Mouse (Mus musculus): ENCODE measurements around the gene Trio. TPM values are rescaled to one million over a fixed set of nuclear protein-coding genes. Genes with fewer than 3 reads are reported as not detected.

Trio gene
- polyA plus RNA-seq, 1 experiment from 2014 or later, result 45.4 TPM

GRCm38 (mm10) chr15:27951195-27951594 lies 74.5 kb downstream of the Trio start:
- no peak overlapping the region for H3K4me3 ChIP-seq (ENCODE audit: low read depth, low read length)
- H3K36me3 ChIP-seq (replicated peaks; ENCODE audit: control insufficient read depth, insufficient read depth, low read depth, low read length), result no peaks in the 10 kb centered on the region
- ATAC-seq (replicated peaks; ENCODE audit: insufficient number of reproducible peaks, low FRiP score, low TSS enrichment, low read depth), result no peak
- no peak overlapping the region for H3K4me2 ChIP-seq (ENCODE audit: low read depth, low read length)
- no peaks in the 10 kb centered on the region for H3K27me3 ChIP-seq (ENCODE audit: control insufficient read depth, insufficient read depth, low read length)
- DNase-seq (ENCODE audit: low spot score), result no peak
- H3K9ac ChIP-seq (replicated peaks; ENCODE audit: low read length), result no peak overlapping the region
- H3K9me3 ChIP-seq (replicated peaks; ENCODE audit: control insufficient read depth, low read length), result no peaks in the 10 kb centered on the region
- 93% methylated on average over 7 of the region's 7 CpGs for WGBS
- no peaks in the 10 kb centered on the region for H3K4me1 ChIP-seq (ENCODE audit: control insufficient read depth, insufficient read depth, low read length)
- H3K27ac ChIP-seq (replicated peaks; ENCODE audit: low read depth, low read length), result no peak overlapping the region

- Histone ChIP-seq H3K9ac (replicated peaks; ENCODE audit: low read length) (no peak overlapping the region), H3K27me3 (ENCODE audit: control insufficient read depth, insufficient read depth, low read length) (no peaks in the 10 kb centered on the region), H3K4me3 (ENCODE audit: low read depth, low read length) (no peak overlapping the region), H3K4me2 (ENCODE audit: low read depth, low read length) (no peak overlapping the region), H3K4me1 (ENCODE audit: control insufficient read depth, insufficient read depth, low read length) (no peaks in the 10 kb centered on the region), H3K9me3 (replicated peaks; ENCODE audit: control insufficient read depth, low read length) (no peaks in the 10 kb centered on the region), H3K27ac (replicated peaks; ENCODE audit: low read depth, low read length) (no peak overlapping the region), H3K36me3 (replicated peaks; ENCODE audit: control insufficient read depth, insufficient read depth, low read depth, low read length) (no peaks in the 10 kb centered on the region)
- WGBS, result 92% methylated on average over 9 of the region's 9 CpGs
- DNase-seq (ENCODE audit: low spot score) (no peak), ATAC-seq (replicated peaks; ENCODE audit: insufficient number of reproducible peaks, low FRiP score, low TSS enrichment, low read depth) (no peak)
Observed at GRCm38 (mm10) chr15:27949196-27949595, 76.5 kb downstream of the Trio start.

- Histone ChIP-seq H3K4me2 (ENCODE audit: low read depth, low read length) (no peak overlapping the region), H3K4me1 (ENCODE audit: control insufficient read depth, insufficient read depth, low read length) (peaks cover 3% of the 10 kb centered on the region; the same call in 1 of the 2 replicates), H3K27ac (replicated peaks; ENCODE audit: low read depth, low read length) (no peak overlapping the region), H3K36me3 (replicated peaks; ENCODE audit: control insufficient read depth, insufficient read depth, low read depth, low read length) (no peaks in the 10 kb centered on the region), H3K27me3 (ENCODE audit: control insufficient read depth, insufficient read depth, low read length) (no peaks in the 10 kb centered on the region), H3K9me3 (replicated peaks; ENCODE audit: control insufficient read depth, low read length) (no peaks in the 10 kb centered on the region), H3K9ac (replicated peaks; ENCODE audit: low read length) (no peak overlapping the region), H3K4me3 (ENCODE audit: low read depth, low read length) (no peak overlapping the region)
- DNase-seq (ENCODE audit: low spot score) (no peak), ATAC-seq (replicated peaks; ENCODE audit: insufficient number of reproducible peaks, low FRiP score, low TSS enrichment, low read depth) (no peak)
- WGBS, result 86% methylated on average over 3 of the region's 3 CpGs
Observed at GRCm38 (mm10) chr15:27947880-27948279, 77.8 kb downstream of the Trio start.

- 81% methylated on average over 9 of the region's 9 CpGs for WGBS
- Histone ChIP-seq H3K4me3 (ENCODE audit: low read depth, low read length) (no peak overlapping the region), H3K9ac (replicated peaks; ENCODE audit: low read length) (no peak overlapping the region), H3K9me3 (replicated peaks; ENCODE audit: control insufficient read depth, low read length) (no peaks in the 10 kb centered on the region), H3K27me3 (ENCODE audit: control insufficient read depth, insufficient read depth, low read length) (no peaks in the 10 kb centered on the region), H3K36me3 (replicated peaks; ENCODE audit: control insufficient read depth, insufficient read depth, low read depth, low read length) (no peaks in the 10 kb centered on the region), H3K27ac (replicated peaks; ENCODE audit: low read depth, low read length) (no peak overlapping the region), H3K4me2 (ENCODE audit: low read depth, low read length) (no peak overlapping the region), H3K4me1 (ENCODE audit: control insufficient read depth, insufficient read depth, low read length) (peaks cover 3% of the 10 kb centered on the region; the same call in 1 of the 2 replicates)
- ATAC-seq (replicated peaks; ENCODE audit: insufficient number of reproducible peaks, low FRiP score, low TSS enrichment, low read depth) (no peak), DNase-seq (ENCODE audit: low spot score) (no peak)
Observed at GRCm38 (mm10) chr15:27945570-27945969, 80.1 kb downstream of the Trio start.

GRCm38 (mm10) chr15:27944898-27945297 lies 80.8 kb downstream of the Trio start:
- 92% methylated on average over 11 of the region's 11 CpGs for WGBS
- no peak overlapping the region for H3K4me2 ChIP-seq (ENCODE audit: low read depth, low read length)
- H3K36me3 ChIP-seq (replicated peaks; ENCODE audit: control insufficient read depth, insufficient read depth, low read depth, low read length), result no peaks in the 10 kb centered on the region
- no peak overlapping the region for H3K4me3 ChIP-seq (ENCODE audit: low read depth, low read length)
- ATAC-seq (replicated peaks; ENCODE audit: insufficient number of reproducible peaks, low FRiP score, low TSS enrichment, low read depth) (no peak), DNase-seq (ENCODE audit: low spot score) (no peak)
- no peak overlapping the region for H3K27ac ChIP-seq (replicated peaks; ENCODE audit: low read depth, low read length)
- H3K9me3 ChIP-seq (replicated peaks; ENCODE audit: control insufficient read depth, low read length), result no peaks in the 10 kb centered on the region
- peaks cover 3% of the 10 kb centered on the region; the same call in 1 of the 2 replicates for H3K4me1 ChIP-seq (ENCODE audit: control insufficient read depth, insufficient read depth, low read length)
- H3K9ac ChIP-seq (replicated peaks; ENCODE audit: low read length), result no peak overlapping the region
- H3K27me3 ChIP-seq (ENCODE audit: control insufficient read depth, insufficient read depth, low read length), result no peaks in the 10 kb centered on the region

- peaks cover 3% of the 10 kb centered on the region; the same call in 1 of the 2 replicates for H3K4me1 ChIP-seq (ENCODE audit: control insufficient read depth, insufficient read depth, low read length)
- ATAC-seq (replicated peaks; ENCODE audit: insufficient number of reproducible peaks, low FRiP score, low TSS enrichment, low read depth), result peak; percentile 66
- H3K36me3 ChIP-seq (replicated peaks; ENCODE audit: control insufficient read depth, insufficient read depth, low read depth, low read length), result no peaks in the 10 kb centered on the region
- no peaks in the 10 kb centered on the region for H3K9me3 ChIP-seq (replicated peaks; ENCODE audit: control insufficient read depth, low read length)
- DNase-seq (ENCODE audit: low spot score), result no peak
- H3K27me3 ChIP-seq (ENCODE audit: control insufficient read depth, insufficient read depth, low read length), result no peaks in the 10 kb centered on the region
- no peak overlapping the region for H3K4me3 ChIP-seq (ENCODE audit: low read depth, low read length)
- H3K4me2 ChIP-seq (ENCODE audit: low read depth, low read length), result no peak overlapping the region
- no peak overlapping the region for H3K9ac ChIP-seq (replicated peaks; ENCODE audit: low read length)
- 61% methylated on average over 18 of the region's 18 CpGs for WGBS
- no peak overlapping the region for H3K27ac ChIP-seq (replicated peaks; ENCODE audit: low read depth, low read length)
Observed at GRCm38 (mm10) chr15:27943486-27944195, 82.0 kb downstream of the Trio start.

GRCm38 (mm10) chr15:27942148-27942847 lies 83.3 kb downstream of the Trio start:
- no peak overlapping the region for H3K4me3 ChIP-seq (ENCODE audit: low read depth, low read length)
- no peaks in the 10 kb centered on the region for H3K36me3 ChIP-seq (replicated peaks; ENCODE audit: control insufficient read depth, insufficient read depth, low read depth, low read length)
- H3K9ac ChIP-seq (replicated peaks; ENCODE audit: low read length), result no peak overlapping the region; the same call in 1 of the 2 replicates
- ATAC-seq (replicated peaks; ENCODE audit: insufficient number of reproducible peaks, low FRiP score, low TSS enrichment, low read depth) (no peak), DNase-seq (ENCODE audit: low spot score) (no peak)
- no peaks in the 10 kb centered on the region for H3K9me3 ChIP-seq (replicated peaks; ENCODE audit: control insufficient read depth, low read length)
- no peak overlapping the region; the same call in 1 of the 2 replicates for H3K27ac ChIP-seq (replicated peaks; ENCODE audit: low read depth, low read length)
- 89% methylated on average over 11 of the region's 11 CpGs for WGBS
- peaks cover 6% of the 10 kb centered on the region for H3K4me1 ChIP-seq (ENCODE audit: control insufficient read depth, insufficient read depth, low read length)
- H3K4me2 ChIP-seq (ENCODE audit: low read depth, low read length), result no peak overlapping the region
- H3K27me3 ChIP-seq (ENCODE audit: control insufficient read depth, insufficient read depth, low read length), result no peaks in the 10 kb centered on the region

GRCm38 (mm10) chr15:27941441-27941840 lies 84.2 kb downstream of the Trio start:
- no peaks in the 10 kb centered on the region for H3K36me3 ChIP-seq (replicated peaks; ENCODE audit: control insufficient read depth, insufficient read depth, low read depth, low read length)
- H3K27ac ChIP-seq (replicated peaks; ENCODE audit: low read depth, low read length), result no peak overlapping the region
- no peaks in the 10 kb centered on the region for H3K27me3 ChIP-seq (ENCODE audit: control insufficient read depth, insufficient read depth, low read length)
- H3K9ac ChIP-seq (replicated peaks; ENCODE audit: low read length), result no peak overlapping the region
- H3K4me1 ChIP-seq (ENCODE audit: control insufficient read depth, insufficient read depth, low read length), result peaks cover 6% of the 10 kb centered on the region
- H3K4me2 ChIP-seq (ENCODE audit: low read depth, low read length), result no peak overlapping the region
- no peak overlapping the region for H3K4me3 ChIP-seq (ENCODE audit: low read depth, low read length)
- H3K9me3 ChIP-seq (replicated peaks; ENCODE audit: control insufficient read depth, low read length), result no peaks in the 10 kb centered on the region
- no peak for DNase-seq (ENCODE audit: low spot score)
- 86% methylated on average over 8 of the region's 8 CpGs for WGBS
- ATAC-seq (replicated peaks; ENCODE audit: insufficient number of reproducible peaks, low FRiP score, low TSS enrichment, low read depth), result no peak
